Mouse (Mus musculus) ES-Bruce4 (cell line): ENCODE measurements around the gene Olfr603. TPM values are rescaled to one million over a fixed set of nuclear protein-coding genes. Genes with fewer than 3 reads are reported as not detected.
"Not testable (repeated sequence)": the region's sequence is repeated elsewhere in the genome, so short reads cannot be mapped to it uniquely, and the experiment has no call there.

Source experiments
- H3K27ac ChIP-seq: 2 replicates; pipeline ENCODE4 v1.5.1; 2012; ENCODE audit warnings: low read length, inconsistent platforms; ENCODE audit not compliant: insufficient read depth
- H3K27me3 ChIP-seq: 2 replicates; pipeline ENCODE4 v1.6.1; 2012; ENCODE audit warnings: mild to moderate bottlenecking, low read length, inconsistent platforms; ENCODE audit not compliant: control insufficient read depth, poor library complexity, insufficient read depth, severe bottlenecking
- H3K36me3 ChIP-seq: 2 replicates; pipeline ENCODE4 v1.6.1; 2012; ENCODE audit warnings: inconsistent platforms, mild to moderate bottlenecking, low read length, moderate library complexity; ENCODE audit not compliant: control insufficient read depth, poor library complexity, insufficient read depth, severe bottlenecking
- H3K4me1 ChIP-seq: one replicate; pipeline ENCODE4 v1.8.1; 2011; ENCODE audit warnings: low read length; ENCODE audit not compliant: control insufficient read depth, insufficient read depth
- H3K4me3 ChIP-seq: 2 replicates; pipeline ENCODE4 v1.5.1; 2011; ENCODE audit warnings: low read depth, mild to moderate bottlenecking, low read length
- H3K9ac ChIP-seq: 2 replicates; pipeline ENCODE4 v1.6.1; 2012; ENCODE audit warnings: low read depth, mild to moderate bottlenecking, inconsistent platforms; ENCODE audit not compliant: poor library complexity, severe bottlenecking
- H3K9me3 ChIP-seq: replicated peaks from 2 replicates; pipeline ENCODE4 v1.6.1; 2012; ENCODE audit warnings: mild to moderate bottlenecking, low read length, inconsistent platforms; ENCODE audit not compliant: control insufficient read depth, poor library complexity, insufficient read depth, severe bottlenecking
- CTCF ChIP-seq: IDR thresholded peaks from one replicate; pipeline ENCODE4 v1.8.1; 2011; ENCODE audit warnings: low read depth, low read length
- EP300 ChIP-seq: IDR thresholded peaks from 2 replicates; pipeline ENCODE4 v1.6.1; 2011; ENCODE audit warnings: low read depth, low read length; ENCODE audit not compliant: insufficient read depth
- POLR2A ChIP-seq: IDR thresholded peaks from one replicate; pipeline ENCODE4 v1.8.1; 2011; ENCODE audit warnings: low read length; ENCODE audit not compliant: insufficient read depth
- polyA plus RNA-seq: library from polyadenylated mRNA; stranded (reverse); fragments of >200 nt; gene quantifications from 2 replicates; pipeline ENCODE4 v1.2.4, GENCODE M21; 2011; ENCODE audit warnings: low read depth; ENCODE audit not compliant: missing spikeins, insufficient read depth, insufficient read length

Gene Olfr603
- not detected in 2 replicates for polyA plus RNA-seq

- Histone ChIP-seq H3K9me3 (no peaks in the 10 kb centered on the region), H3K4me3 (no peak within 1 kb of the TSS), H3K9ac (no peak within 1 kb of the TSS), H3K4me1 (no peaks in the 10 kb centered on the region), H3K27me3 (no peaks in the 10 kb centered on the region), H3K36me3 (no peaks in the 10 kb centered on the region), H3K27ac (no peak within 1 kb of the TSS)
- no peak for TF ChIP-seq EP300
- TF ChIP-seq POLR2A, result no peak
- no peak for TF ChIP-seq CTCF
These were observed at the start of gene Olfr603 for GRCm38 (mm10) chr7:103386077-103386476. TSS of gene Olfr603 (minus strand) at chr7:103386177.

DNA sequence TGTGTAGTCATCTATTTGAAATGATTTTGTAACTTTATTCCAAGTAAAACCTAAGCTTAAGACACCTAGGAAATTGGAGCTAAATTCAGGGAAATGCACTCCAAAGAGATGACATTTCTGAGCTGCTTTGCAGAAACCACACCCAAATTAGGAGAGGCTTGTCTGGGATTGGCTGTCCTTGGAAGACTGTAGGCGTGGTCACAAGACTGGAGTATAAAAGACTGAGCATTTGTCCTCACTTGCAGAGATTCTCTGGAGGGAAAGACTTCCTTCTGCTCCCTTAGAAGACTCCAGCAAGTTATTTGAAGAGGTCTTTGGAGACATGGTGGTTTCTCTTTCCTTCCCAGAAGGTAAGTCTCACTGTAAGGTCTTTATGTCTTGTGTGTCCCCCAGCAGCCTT lies 28.8 kb upstream of the Olfr603 start, which contains the start of gene Usp17lc:
TSS of gene Usp17lc (plus strand) at position 301 of the 400 bp plus-strand sequence.
- H3K4me3 ChIP-seq, H3K9me3 ChIP-seq, H3K27ac ChIP-seq, H3K27me3 ChIP-seq, H3K4me1 ChIP-seq, H3K9ac ChIP-seq, H3K36me3 ChIP-seq: not testable (repeated sequence)

DNA sequence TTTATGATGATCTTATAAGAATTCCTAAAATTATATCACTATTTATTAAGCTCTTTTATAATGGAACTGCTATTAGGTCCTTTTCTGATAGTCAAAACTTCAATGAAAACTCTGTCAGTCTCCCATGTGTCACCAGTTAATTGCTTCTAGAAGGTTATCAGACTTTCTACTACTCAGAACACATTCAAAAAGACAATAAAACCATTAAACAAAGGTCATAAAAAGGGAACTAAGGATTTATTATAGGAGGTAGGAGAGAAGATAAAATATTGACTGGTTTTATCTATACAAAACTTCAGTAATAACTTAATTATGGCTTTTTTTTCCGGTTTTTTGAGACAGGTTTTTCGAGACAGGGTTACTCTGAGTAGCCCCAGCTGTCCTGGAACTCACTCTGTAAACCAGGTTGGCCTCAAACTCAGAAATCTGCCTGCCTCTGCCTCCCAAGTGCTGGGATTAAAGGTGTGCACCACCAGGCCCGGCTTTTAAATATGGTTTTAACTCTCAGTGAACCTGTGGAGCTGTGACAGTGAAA lies 20.6 kb upstream of the Olfr603 start:
- H3K27me3 ChIP-seq, H3K4me3 ChIP-seq, H3K9ac ChIP-seq, H3K4me1 ChIP-seq, H3K9me3 ChIP-seq, H3K27ac ChIP-seq, H3K36me3 ChIP-seq: not testable (repeated sequence)

GRCm38 (mm10) chr7:103398981-103399380 lies 13.0 kb upstream of the Olfr603 start:
- H3K9ac ChIP-seq, result no peak overlapping the region
- TF ChIP-seq POLR2A, result no peak
- no peak for TF ChIP-seq CTCF
- no peak for TF ChIP-seq EP300
- H3K4me1 ChIP-seq, result no peaks in the 10 kb centered on the region
- H3K9me3 ChIP-seq, result no peaks in the 10 kb centered on the region
- H3K36me3 ChIP-seq, result no peaks in the 10 kb centered on the region
- H3K27me3 ChIP-seq, result no peaks in the 10 kb centered on the region
- no peak overlapping the region for H3K27ac ChIP-seq
- no peak overlapping the region for H3K4me3 ChIP-seq

GRCm38 (mm10) chr7:103397758-103398157 lies 11.8 kb upstream of the Olfr603 start:
- no peak overlapping the region for H3K4me3 ChIP-seq
- H3K9ac ChIP-seq, result no peak overlapping the region
- no peaks in the 10 kb centered on the region for H3K27me3 ChIP-seq
- H3K27ac ChIP-seq, result no peak overlapping the region
- TF ChIP-seq CTCF, result no peak
- TF ChIP-seq EP300, result no peak
- no peak for TF ChIP-seq POLR2A
- no peaks in the 10 kb centered on the region for H3K36me3 ChIP-seq
- no peaks in the 10 kb centered on the region for H3K9me3 ChIP-seq
- H3K4me1 ChIP-seq, result no peaks in the 10 kb centered on the region

- no peaks in the 10 kb centered on the region for H3K27me3 ChIP-seq
- H3K4me1 ChIP-seq, result no peaks in the 10 kb centered on the region
- H3K9me3 ChIP-seq, result no peaks in the 10 kb centered on the region
- TF ChIP-seq EP300 (no peak), CTCF (no peak), POLR2A (no peak)
- no peaks in the 10 kb centered on the region for H3K36me3 ChIP-seq
- H3K4me3 ChIP-seq, result no peak within 1 kb of the TSS
- no peak within 1 kb of the TSS for H3K27ac ChIP-seq
- H3K9ac ChIP-seq, result no peak within 1 kb of the TSS
These were observed 23.4 kb downstream of the Olfr603 start, which contains the start of gene Olfr601 for GRCm38 (mm10) chr7:103362555-103362954. TSS of gene Olfr601 (minus strand) at chr7:103362655.
